Mouse (Mus musculus): ENCODE measurements around the gene Nt5c1b.

GRCm38 (mm10) chr12:10400788-10401187, 31.0 kb downstream of the Nt5c1b start:
- TF ChIP-seq GATA1 (IDR thresholded peaks at IDR 0.05; ENCODE audit: low read length) = no peak
- no peak for TF ChIP-seq TAL1 (IDR thresholded peaks at IDR 0.05; ENCODE audit: low read length)
